Mouse (Mus musculus) lung, adult 2 months (tissue): ENCODE measurements at regions not wholly inside any gene's neighbourhood (a gene's known extent, or its start where the extent isn't known, plus 50 kb on each side); places are given as distances from the start of the nearest gene placed in this dataset.

Experiments
- CTCF ChIP-seq: fragments of 200-500 bp; IDR thresholded peaks from 2 replicates; pipeline ENCODE4 v1.5.1; 2011; ENCODE audit warnings: mild to moderate bottlenecking, low read length, control low read depth; ENCODE audit not compliant: insufficient read depth
- POLR2A ChIP-seq: fragments of 200-500 bp; IDR thresholded peaks from 2 replicates; pipeline ENCODE4 v1.6.1; 2011; ENCODE audit warnings: low read depth, mild to moderate bottlenecking, control low read depth, low read length, borderline replicate concordance; ENCODE audit errors: extremely low read depth

GRCm38 (mm10) chr17:64397254-64397897, 65.7 kb upstream of the Pja2 start:
- TF ChIP-seq POLR2A (no peak), CTCF (no peak)
